Mouse (Mus musculus): Measurements from ENCODE around the gene Rtbdn.

Rtbdn gene

DNA sequence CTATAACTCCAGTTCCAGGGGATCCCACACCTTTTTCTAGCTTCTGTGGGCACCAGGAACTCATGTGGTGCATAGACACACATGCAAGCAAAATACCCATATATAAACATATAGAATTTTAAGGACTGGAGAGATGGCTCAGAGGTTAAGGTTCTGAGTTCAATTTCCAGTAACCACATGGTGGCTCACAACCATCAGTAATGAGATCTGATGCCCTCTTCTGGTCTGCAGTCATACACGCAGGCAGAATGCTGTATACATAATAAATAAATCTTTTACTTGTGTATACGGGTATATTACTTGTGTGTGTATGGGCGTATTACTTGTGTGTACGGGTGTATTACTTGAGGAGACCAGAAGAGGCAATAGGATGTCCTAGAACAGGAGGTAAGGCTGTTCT, 17.2 kb downstream of the Rtbdn start:
- no peak for DNase-seq

DNA sequence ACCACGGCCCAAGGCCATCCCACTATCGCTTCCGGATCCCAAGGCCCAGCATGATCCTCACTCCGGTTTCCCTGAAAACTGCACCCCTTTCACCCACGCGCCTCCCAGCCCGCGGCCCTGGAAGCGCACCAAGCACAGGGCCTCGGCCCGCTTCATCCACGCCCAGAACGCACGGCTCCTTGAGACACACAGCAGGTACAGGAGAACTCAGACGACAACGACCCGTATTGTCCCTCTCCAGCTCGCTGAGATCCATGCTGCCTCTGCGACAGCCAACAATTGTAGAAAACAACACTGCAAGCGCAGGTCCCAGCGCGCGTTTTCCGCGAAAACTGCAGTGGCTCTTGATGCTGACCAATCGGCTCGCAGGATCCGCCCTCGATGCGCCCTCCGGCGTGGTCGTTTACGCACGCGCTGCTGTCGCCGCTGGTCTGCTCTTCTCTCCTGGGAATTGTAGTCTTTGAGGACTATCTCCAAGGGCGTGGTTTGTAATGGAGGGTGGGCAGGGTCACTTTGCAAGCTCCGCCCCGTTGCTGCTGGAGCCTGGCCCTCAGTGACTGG, 19.0 kb downstream of the Rtbdn start:
- peak; percentile 90 for DNase-seq

- DNase-seq, result peak; percentile 54
Measured at GRCm38 (mm10) chr8:84966603-84967002, 19.8 kb downstream of the Rtbdn start.

GRCm38 (mm10) chr8:84967532-84968304, 20.9 kb downstream of the Rtbdn start:
- no peak for DNase-seq

GRCm38 (mm10) chr8:84968650-84969049, 21.9 kb downstream of the Rtbdn start:
- DNase-seq, result no peak

- DNase-seq, result peak; percentile 81
Measured at GRCm38 (mm10) chr8:84969241-84970134, 22.7 kb downstream of the Rtbdn start, which contains the start of the genes Gm49661, Prdx2 and Rnaseh2a. Gm49661 (minus strand) TSS chr8:84969433. Prdx2 (plus strand) TSS chr8:84969587. Rnaseh2a (minus strand) TSS chr8:84969767.

- peak; percentile 32 for DNase-seq
Measured at GRCm38 (mm10) chr8:84970135-84970790, 23.5 kb downstream of the Rtbdn start.

DNA sequence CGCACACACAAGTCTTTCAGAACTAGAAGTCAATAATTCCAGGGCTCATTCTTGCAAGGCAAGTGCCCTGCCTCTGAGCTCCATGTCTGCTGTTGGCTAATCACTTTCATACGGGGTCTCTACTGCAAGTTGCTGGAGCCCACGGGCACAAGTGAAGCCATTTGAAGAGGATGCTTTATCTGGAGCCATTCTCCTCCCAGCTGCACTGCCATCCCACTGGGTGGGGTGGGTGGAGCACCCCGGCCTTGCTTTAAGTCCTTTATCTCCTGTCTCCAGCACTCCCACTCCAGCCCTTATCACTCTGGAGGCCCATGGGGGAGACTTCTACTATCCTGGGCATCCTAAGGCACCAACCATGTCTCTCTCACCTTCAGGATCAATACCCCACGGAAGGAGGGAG, 24.1 kb downstream of the Rtbdn start:
- no peak for DNase-seq

DNA sequence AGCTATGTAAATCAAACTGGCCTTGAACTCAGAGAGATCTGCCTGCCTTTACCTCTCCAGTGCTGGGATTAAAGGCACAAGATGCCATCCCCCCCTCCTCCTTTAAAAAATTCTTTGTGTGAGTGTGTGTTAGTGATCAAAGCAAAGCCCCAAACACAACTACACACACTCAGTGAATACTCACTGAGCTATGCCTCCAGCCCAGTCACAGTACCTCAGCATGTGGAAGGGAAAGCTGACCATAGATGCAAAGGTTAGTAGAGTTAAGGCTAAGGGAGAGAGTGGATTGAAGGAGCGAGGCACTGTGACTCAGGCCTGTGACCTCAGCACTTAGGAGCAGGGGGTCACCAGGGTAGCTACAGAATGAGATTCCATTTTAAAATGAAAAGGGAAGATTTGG, 26.3 kb downstream of the Rtbdn start:
- DNase-seq, result no peak

- DNase-seq, result peak; percentile 42
Measured at GRCm38 (mm10) chr8:84973803-84974542, 27.2 kb downstream of the Rtbdn start.

DNA sequence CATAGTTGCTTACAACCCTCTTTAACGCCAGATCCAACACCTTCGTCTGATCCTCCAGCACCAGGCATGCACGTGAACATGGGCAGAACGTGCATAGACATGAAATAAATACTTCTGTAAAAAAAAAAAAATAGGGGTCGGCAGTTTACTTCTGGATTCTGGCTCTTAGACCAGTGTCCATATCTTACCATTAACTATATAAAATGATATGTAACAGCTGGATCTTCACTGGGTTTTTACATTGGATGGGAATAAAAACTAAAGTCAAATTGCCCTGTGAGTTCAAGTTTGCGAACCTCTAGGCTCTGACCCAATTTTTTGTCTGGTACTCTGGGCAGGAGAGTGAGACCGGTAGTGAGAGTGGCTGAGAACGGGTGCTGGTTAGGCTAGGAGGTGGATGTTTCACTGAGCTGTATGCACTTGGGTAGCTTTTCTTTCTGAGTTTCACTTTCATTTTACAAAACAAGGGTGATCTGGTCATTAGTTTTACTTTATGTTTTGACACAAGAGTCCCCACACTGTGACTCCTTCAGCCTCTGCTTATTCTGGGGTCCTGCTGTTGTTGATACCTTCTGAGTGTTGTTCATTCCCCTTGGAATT, 27.9 kb downstream of the Rtbdn start:
- DNase-seq, result no peak

DNA sequence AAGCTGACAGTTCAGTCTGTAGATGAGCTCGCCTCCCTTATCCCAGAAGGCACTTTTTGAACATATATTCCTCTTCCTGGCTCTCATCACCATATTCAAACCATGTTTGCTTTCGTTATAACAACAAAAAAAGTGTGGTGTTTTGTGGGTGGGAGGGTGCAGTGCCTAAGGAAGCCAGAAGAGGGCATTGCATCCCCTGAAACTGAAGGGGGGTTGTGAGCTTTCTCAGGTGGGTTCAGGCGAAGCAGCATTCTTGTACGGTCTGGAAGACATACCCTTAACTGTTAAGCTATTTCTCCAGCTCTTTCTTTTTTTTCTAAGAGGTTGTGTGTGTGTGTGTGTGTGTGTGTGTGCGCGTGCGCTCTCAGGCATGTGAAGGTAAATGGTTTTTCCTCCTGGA, 28.6 kb downstream of the Rtbdn start:
- DNase-seq, result peak; percentile 90

DNA sequence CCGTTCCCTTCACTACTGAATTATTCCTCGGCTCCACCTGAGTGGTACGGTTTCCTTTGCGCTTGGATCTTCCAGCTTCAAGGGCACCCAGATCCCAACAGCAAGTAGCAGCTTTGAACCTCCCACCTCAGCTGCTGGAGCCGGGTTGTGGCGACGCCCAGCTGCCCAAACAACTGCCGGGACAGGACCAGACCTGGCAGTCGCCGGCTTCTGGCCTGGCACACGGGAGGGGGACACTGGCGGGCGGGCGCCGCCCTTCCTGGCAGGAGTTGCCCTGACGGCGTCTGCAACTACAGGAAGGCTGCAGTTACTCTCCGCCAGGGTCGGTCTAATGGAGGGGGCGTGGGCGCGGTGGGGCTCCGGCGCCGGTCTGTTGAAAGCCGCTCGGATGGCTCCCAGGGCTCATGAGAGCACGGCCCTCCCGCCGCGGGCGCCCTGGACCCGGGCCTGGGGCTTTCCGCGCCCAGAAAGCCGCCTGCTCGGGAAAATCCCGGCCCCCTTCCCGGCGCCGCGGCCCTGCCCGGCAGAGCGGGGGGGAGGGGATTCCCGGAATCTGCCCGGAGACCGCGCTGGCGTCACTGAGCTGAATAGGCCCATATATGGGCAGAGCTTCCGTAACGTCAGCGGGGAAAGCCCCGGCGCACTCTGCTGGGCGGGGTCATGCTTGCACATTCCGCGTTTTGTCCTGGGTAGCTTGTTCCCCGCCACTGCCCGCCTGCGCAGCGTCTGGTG, 29.4 kb downstream of the Rtbdn start:
- DNase-seq, result peak; percentile 93

DNA sequence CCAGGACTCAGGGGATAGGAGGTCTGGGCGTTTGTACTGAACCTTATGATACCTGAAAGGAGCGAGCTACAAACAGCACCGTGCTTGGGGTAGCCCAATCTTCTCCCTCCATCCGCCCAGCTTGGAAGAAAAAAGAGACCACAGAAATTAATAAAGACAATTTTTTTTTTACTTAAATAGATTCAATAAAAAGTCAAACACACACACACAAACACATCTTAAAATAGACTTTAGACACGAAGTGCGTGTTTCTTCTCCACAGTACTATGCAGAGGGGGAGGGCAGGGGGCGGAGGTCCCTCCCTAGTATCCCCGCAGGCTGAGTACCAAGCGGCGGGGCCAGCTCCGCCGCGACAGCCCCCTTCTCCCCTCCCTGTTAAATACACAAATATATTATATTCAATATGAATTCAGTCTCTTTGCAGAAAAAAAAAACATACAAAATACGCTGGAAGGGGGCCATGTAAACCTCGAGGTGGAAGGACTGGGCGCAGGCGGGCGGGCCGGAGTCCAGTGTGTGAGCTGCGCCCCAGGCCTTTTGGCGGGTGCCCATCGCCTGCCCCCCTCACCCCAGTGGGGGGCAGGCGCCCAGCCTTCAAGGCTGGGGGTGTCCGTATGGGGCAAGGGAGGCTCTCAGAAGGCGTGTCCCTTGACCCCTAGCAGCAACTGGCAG, 30.1 kb downstream of the Rtbdn start:
- DNase-seq, result peak; percentile 53

DNA sequence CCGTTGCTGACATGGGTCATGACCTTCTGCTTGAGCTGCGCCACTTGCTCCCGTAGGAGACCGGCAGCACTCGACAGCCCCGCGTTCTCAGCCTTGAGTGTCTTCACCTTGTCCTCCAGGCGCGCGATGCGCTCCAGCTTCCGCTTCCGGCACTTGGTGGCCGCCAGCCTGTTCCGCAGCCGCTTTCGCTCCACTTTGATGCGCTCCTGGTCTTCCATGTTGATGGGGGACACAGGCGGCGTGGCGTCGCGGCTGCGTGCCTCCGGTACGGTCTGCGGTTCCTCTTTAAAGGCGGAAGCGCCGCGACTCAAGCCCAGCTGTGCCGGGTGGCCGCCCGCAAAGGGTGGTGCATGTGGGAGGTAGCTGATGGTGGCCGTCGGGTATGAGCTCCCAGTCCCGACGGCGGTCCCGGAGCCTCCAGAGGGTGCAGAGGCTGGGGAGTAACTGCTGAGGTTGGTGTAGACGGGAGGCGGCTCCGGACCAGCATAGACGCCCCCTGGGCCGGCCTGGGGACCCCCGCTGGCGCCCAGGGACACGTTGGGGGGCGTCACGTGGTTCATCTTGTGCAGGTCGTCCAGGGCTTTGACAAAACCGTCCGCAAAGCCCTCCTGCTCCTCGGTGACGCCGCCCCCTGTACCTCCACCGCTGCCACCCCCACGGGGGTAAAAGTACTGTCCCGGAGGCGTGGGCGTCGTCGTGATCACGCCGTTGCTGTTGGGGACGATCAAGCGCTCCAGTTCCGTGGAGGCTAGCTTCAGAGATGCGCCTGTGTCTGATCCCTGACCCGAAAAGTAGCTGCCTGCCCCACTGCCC, 30.9 kb downstream of the Rtbdn start:
- peak; percentile 85 for DNase-seq

- DNase-seq, result peak; percentile 93
Measured at GRCm38 (mm10) chr8:84978248-84978940, 31.6 kb downstream of the Rtbdn start, which contains the start of gene Junb. Junb (minus strand) TSS chr8:84978718.

DNA sequence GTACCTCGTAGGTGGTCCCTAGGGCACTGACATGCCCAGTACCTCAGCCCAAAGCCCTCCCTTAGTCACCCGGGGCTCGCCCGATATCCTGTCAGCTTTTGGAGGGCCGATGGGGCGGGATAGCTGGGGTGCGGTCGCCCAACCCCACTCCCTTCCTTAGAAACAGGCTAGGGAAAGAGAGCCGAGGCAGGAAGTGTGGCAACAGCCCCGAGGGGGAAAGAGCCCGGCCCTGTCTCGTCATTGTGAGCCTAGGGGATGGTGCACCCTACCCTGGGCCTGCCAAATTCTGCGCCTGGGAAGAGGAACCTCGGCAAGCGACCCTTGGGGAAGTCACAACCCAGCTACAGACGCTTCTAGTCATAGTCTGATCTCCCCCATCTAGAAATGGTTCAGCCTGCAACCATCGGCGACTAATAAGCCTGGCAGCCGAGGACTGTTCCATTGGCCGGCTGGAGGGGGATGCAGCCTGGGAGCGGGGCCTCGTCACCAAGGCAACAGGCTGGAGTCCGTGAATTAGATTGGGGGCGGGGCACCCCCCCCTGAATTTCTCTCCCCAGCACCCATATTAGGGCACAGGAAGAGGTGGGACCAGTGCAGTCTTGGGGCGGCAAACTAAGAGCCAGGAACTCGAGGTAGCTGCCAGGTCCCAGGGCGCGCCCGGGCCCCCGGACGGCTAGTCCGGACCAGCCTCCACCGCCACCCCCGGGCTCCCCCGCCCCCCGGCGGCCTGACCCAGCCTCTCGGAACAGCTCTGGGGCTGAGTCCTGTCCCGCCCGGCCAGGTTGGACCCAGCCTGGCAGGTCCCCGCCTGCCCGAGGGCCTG, 33.0 kb downstream of the Rtbdn start:
- DNase-seq, result peak; percentile 81

Data from thymus, postnatal 4 days (tissue).